Mouse (Mus musculus) liver, embryonic 16.5 days (tissue): ENCODE measurements around the gene Cplx3. TPM values are rescaled to one million over a fixed set of nuclear protein-coding genes. Genes with fewer than 3 reads are reported as not detected.

Source experiments
- ATAC-seq: fragments of 200-750 bp; cut with Nextera tagmentation; 2 replicates; pipeline ENCODE4 v1.8.0; 2017; ENCODE audit warnings: low read depth, mild to moderate bottlenecking, moderate number of reproducible peaks, moderate library complexity
- H3K27ac ChIP-seq: fragments of 300-500 bp; sonication (generic); 2 replicates; pipeline ENCODE4 v1.5.1; 2014; ENCODE audit warnings: mild to moderate bottlenecking, low read length
- H3K27me3 ChIP-seq: fragments of 300-500 bp; sonication (generic); 2 replicates; pipeline ENCODE4 v1.6.1; 2014; ENCODE audit warnings: low read depth, low read length, mixed read lengths; ENCODE audit not compliant: control insufficient read depth, insufficient read depth
- H3K36me3 ChIP-seq: fragments of 300-500 bp; sonication (generic); 2 replicates; pipeline ENCODE4 v1.6.1; 2014; ENCODE audit warnings: mild to moderate bottlenecking; ENCODE audit not compliant: control insufficient read depth, insufficient read depth
- H3K4me1 ChIP-seq: fragments of 300-500 bp; sonication (generic); 2 replicates; pipeline ENCODE4 v1.6.1; 2014; ENCODE audit warnings: low read depth, low read length, mixed read lengths; ENCODE audit not compliant: control insufficient read depth
- H3K4me2 ChIP-seq: fragments of 300-500 bp; sonication (generic); 2 replicates; pipeline ENCODE4 v1.6.1; 2014; ENCODE audit warnings: low read depth, low read length, mixed read lengths
- H3K4me3 ChIP-seq: fragments of 300-500 bp; sonication (generic); 2 replicates; pipeline ENCODE4 v1.5.1; 2014; ENCODE audit warnings: low read depth, mild to moderate bottlenecking, low read length
- H3K9ac ChIP-seq: fragments of 300-500 bp; sonication (generic); 2 replicates; pipeline ENCODE4 v1.6.1; 2014; ENCODE audit warnings: low read depth, low read length
- H3K9me3 ChIP-seq: fragments of 300-500 bp; sonication (generic); replicated peaks from 2 replicates; pipeline ENCODE4 v1.6.1; 2016; ENCODE audit warnings: low read length; ENCODE audit not compliant: control insufficient read depth
- WGBS: fragments of 180-500 bp; shearing (Covaris S2); extraction: QIAGEN DNeasy Blood & Tissue Kit; methylation state at CpG from one replicate; pipeline ENCODE4 v1.1.7; 2014; ENCODE audit not compliant: insufficient replicate concordance; 5-methylcytosine and 5-hydroxymethylcytosine counted together
- polyA plus RNA-seq: library from polyadenylated mRNA; unstranded; fragments of >200 nt; fragmentation: Nextera tagmentation; extraction: Ambion mirVana; gene quantifications from 2 replicates; pipeline ENCODE4 v1.2.1, GENCODE M21; 2015

The Cplx3 gene
- not detected in 2 replicates for polyA plus RNA-seq

DNA sequence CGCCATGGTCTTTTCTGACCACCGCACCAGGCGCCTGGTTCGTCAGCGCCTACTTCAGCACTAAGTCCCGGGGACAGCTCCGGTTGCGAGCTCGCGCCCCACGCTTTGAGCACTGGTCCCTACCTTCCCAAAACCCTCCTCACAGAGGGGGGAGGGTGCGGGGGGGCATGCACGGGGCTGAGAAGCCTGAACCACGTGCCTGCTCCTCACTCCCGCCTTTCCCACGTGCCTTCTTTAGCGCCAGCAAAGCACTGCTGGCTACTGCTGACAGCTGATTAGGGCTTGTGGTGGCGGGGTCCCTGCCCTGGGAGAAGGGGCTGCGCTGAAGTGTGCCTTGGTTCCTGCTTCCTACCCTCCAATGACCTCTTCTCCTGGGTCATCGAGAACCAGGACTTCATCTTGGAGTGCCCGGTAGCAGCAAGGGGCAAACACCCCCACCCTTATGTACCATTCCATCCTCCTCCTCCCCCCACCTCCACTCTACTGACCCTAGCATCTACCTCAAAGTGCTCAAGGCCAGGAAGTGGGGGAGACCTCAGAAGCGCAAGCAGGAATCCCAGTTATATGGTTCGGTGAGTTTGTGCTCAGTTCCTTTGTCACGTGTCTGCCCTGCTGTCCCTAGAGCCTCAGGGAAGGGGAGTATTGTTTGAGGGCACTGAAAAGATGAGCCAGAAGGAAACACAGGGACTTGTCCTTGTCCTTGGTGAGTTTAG lies at the start of gene Cplx3:
Gene Cplx3 (minus strand): TSS at position 143 of the 713 bp plus-strand sequence.
- no peak for ATAC-seq
- 9% methylated on average over 23 of the region's 24 CpGs for WGBS
- H3K27me3 ChIP-seq, result peaks cover 18% of the 10 kb centered on the region
- no peak within 1 kb of the TSS for H3K27ac ChIP-seq
- H3K9ac ChIP-seq, result no peak within 1 kb of the TSS
- H3K4me1 ChIP-seq, result no peaks in the 10 kb centered on the region
- H3K4me3 ChIP-seq, result no peak within 1 kb of the TSS
- H3K4me2 ChIP-seq, result no peak within 1 kb of the TSS
- no peaks in the 10 kb centered on the region for H3K36me3 ChIP-seq
- H3K9me3 ChIP-seq, result no peaks in the 10 kb centered on the region

DNA sequence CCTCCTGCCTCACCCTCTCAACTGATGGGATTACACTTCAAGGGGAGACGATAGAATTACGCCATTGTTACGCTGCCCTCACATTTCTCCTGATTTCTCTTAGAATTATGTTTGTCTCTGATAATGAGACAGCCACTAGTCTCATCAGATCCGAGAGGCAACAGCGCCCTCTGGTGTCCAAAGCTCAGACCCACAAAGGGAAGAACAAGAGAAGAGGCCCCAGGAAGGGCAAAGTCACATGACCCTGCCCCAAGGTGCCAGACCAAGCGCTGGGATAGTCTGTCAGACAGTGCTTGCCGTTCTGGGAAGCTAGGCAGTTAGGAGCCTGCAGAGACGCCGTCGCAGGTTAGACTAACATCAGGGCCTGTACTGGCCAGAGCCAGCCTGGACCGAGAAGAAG lies 49.7 kb upstream of the Cplx3 start:
- H3K4me3 ChIP-seq, result 0 out of 2 replicates have a peak overlapping the region, but pooled peaks have one; percentile 13
- WGBS, result 2% methylated on average over 11 of the region's 11 CpGs
- H3K36me3 ChIP-seq, result no peaks in the 10 kb centered on the region
- H3K27ac ChIP-seq, result no peak overlapping the region
- peak overlapping the region; percentile 58 for H3K4me2 ChIP-seq
- peak; percentile 53 for ATAC-seq
- no peaks in the 10 kb centered on the region; the same call in 1 of the 2 replicates for H3K27me3 ChIP-seq
- H3K4me1 ChIP-seq, result peaks cover 18% of the 10 kb centered on the region
- peak overlapping the region; percentile 21; the same call in 1 of the 2 replicates for H3K9ac ChIP-seq
- no peaks in the 10 kb centered on the region for H3K9me3 ChIP-seq

DNA sequence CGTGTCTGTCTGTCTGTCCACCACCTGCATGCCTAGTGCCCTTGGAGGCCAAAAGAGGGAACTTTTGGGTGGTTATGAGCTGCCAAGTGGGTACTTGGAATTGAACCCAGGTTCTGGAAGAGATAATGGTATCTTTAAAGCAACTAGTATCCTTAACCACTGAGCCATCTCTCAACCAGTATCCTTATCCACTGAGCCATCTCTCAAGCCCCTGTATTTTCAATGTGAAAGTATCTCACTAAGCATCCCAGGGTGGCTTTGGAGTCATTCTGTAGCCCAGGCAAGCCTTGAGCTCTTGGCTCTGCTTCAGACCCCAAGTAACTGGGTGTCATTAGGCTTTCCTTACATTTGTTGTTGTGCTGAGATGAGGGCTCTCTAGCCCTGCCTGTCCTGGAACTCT lies 48.9 kb upstream of the Cplx3 start:
- no peak overlapping the region for H3K4me3 ChIP-seq
- no peak overlapping the region for H3K9ac ChIP-seq
- H3K4me2 ChIP-seq, result no peak overlapping the region
- H3K9me3 ChIP-seq, result no peaks in the 10 kb centered on the region
- no peak overlapping the region for H3K27ac ChIP-seq
- H3K36me3 ChIP-seq, result no peaks in the 10 kb centered on the region
- WGBS, result 65% methylated on average over 1 of the region's 1 CpGs
- no peaks in the 10 kb centered on the region; the same call in 1 of the 2 replicates for H3K27me3 ChIP-seq
- H3K4me1 ChIP-seq, result peaks cover 10% of the 10 kb centered on the region
- ATAC-seq, result no peak

DNA sequence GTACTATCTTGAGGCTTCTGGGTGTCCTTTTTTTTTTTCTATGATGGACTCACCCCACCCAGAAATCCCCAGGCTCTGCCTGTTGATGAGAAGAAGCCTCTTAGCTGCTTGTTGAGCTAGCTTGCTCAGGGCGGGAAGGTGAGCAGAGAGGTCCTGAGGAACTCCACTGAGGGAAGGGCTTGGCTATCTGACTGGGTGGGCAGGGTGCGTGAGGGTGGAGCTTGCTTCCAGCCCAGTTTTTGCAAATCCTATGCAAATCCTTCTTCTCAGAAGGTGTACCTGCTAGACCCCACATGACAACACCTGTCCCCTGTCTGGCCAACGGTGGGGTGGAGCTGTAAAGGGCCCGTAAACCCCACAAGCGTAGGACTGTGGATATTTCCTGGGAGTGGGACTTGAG lies 47.2 kb upstream of the Cplx3 start, which contains the start of gene Csk:
Gene Csk (minus strand): TSS at position 349 of the 400 bp plus-strand sequence.
- no peaks in the 10 kb centered on the region for H3K36me3 ChIP-seq
- no peaks in the 10 kb centered on the region for H3K9me3 ChIP-seq
- 66% methylated on average over 5 of the region's 5 CpGs for WGBS
- H3K4me3 ChIP-seq, result no peak within 1 kb of the TSS
- no peaks in the 10 kb centered on the region; the same call in 1 of the 2 replicates for H3K27me3 ChIP-seq
- H3K4me2 ChIP-seq, result no peak within 1 kb of the TSS
- H3K9ac ChIP-seq, result no peak within 1 kb of the TSS
- peaks cover 9% of the 10 kb centered on the region for H3K4me1 ChIP-seq
- no peak within 1 kb of the TSS for H3K27ac ChIP-seq
- ATAC-seq, result no peak

DNA sequence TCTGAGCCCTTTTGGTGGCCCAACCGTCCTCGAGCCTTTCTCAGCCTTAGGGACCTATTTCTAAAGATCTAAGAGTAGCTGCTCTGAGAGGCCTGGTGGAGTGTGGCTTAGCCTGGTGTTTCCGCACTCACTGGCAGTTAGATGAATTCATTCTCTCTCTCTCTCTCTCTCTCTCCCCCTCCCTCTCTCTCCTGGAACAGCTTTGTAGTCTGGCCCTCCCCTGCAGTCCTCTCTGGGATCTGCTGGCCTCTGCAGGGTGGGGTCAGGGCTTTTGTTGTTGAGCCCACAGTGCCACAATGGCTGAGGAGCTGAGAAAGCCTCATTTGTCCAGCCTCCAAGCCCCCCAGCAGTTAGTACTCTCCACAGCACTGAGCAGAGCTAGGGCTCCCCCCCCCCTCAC lies 46.8 kb upstream of the Cplx3 start:
- H3K27ac ChIP-seq, result no peak overlapping the region
- ATAC-seq, result no peak
- 49% methylated on average over 3 of the region's 3 CpGs for WGBS
- H3K4me1 ChIP-seq, result peaks cover 9% of the 10 kb centered on the region
- H3K9me3 ChIP-seq, result no peaks in the 10 kb centered on the region
- H3K9ac ChIP-seq, result no peak overlapping the region
- H3K27me3 ChIP-seq, result no peaks in the 10 kb centered on the region; the same call in 1 of the 2 replicates
- no peak overlapping the region for H3K4me3 ChIP-seq
- no peak overlapping the region for H3K4me2 ChIP-seq
- H3K36me3 ChIP-seq, result no peaks in the 10 kb centered on the region

DNA sequence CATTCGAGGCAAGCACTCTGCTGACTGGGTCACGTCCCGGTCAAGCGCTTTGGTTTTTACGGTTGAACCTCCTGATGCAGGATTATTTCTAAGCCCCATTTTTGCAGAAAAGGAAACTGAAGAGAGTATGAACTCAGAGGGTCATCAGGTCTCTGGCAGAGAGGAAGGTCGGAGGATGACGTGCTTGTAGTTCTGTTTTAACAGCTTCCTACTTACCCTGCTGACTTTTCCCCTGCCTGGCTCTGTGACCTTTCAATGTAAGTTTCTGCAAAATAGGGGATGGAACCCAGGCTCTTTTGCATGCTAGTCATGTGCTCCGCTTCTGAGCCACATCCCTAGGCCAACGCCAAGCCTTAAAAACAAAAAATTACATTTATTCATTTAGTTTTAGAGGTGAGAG lies 46.3 kb upstream of the Cplx3 start:
- WGBS, result 61% methylated on average over 9 of the region's 9 CpGs
- no peak overlapping the region for H3K4me2 ChIP-seq
- no peak overlapping the region for H3K9ac ChIP-seq
- H3K27me3 ChIP-seq, result no peaks in the 10 kb centered on the region; the same call in 1 of the 2 replicates
- no peaks in the 10 kb centered on the region for H3K36me3 ChIP-seq
- peaks cover 11% of the 10 kb centered on the region for H3K4me1 ChIP-seq
- H3K27ac ChIP-seq, result no peak overlapping the region
- ATAC-seq, result no peak
- no peak overlapping the region for H3K4me3 ChIP-seq
- no peaks in the 10 kb centered on the region for H3K9me3 ChIP-seq

DNA sequence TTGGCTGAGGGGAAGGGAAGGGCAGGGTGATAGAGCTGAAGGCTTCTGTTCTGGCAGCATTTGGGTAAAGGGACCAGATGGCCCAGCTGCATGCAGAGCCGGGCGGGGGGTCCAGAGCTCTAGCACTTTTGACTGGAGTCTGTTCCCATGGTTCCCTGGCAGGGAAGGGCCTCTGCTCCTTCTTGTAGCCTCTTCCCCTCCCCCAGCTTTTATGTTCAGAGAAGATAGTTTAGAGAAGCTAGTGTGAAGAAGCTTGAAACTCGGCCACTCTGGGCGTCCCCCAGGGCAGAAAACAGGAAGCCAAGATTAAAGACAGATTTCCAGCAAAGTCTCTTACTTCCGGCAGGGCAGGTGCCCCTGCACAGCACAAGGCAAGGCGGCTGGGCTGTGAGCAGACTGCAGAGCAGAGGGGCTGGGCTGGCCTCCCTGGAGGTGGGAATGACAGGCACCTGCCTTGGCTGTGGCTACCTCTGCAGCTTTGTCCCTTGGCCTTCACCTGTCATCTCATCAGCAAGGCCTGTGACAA lies 44.8 kb upstream of the Cplx3 start:
- no peaks in the 10 kb centered on the region for H3K36me3 ChIP-seq
- no peak overlapping the region for H3K4me3 ChIP-seq
- H3K4me1 ChIP-seq, result peaks cover 21% of the 10 kb centered on the region
- H3K27me3 ChIP-seq, result no peaks in the 10 kb centered on the region
- 13% methylated on average over 6 of the region's 6 CpGs for WGBS
- H3K9me3 ChIP-seq, result no peaks in the 10 kb centered on the region
- no peak overlapping the region for H3K9ac ChIP-seq
- ATAC-seq, result no peak
- H3K4me2 ChIP-seq, result no peak overlapping the region
- peak overlapping the region; percentile 72 for H3K27ac ChIP-seq

DNA sequence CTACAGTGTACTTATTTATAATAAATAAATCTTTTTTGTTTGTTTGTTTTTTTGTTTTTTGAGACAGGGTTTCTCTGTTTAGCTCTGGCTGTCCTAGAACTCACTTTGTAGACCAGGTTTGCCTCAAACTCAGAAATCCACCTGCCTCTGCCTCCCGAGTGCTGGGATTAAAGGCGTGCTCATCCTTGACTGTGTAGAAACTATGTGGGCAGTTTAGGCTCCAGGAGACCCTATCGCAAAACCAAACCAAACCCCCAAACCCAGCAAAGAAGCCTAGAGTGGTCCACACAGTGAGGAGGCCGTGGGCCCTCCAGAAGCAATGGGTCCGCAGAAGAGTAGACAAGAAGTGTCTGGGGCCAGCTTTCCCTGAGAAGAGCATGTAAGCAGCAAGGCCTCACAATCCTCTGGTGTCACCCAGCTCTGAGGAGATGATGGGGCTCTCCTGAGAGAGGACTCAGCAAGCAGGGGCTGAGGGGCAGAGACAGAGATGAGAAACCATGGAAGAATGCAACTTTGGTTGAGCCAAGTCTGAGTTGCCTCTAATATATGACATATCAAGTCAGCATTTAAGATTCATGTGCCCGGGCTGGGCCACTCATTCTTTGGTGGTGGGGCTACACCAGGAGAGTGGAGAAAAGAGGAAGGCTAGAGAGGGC lies 44.2 kb upstream of the Cplx3 start:
- no peak overlapping the region for H3K4me2 ChIP-seq
- H3K9ac ChIP-seq, result no peak overlapping the region
- 64% methylated on average over 6 of the region's 6 CpGs for WGBS
- no peak overlapping the region for H3K4me3 ChIP-seq
- no peaks in the 10 kb centered on the region for H3K36me3 ChIP-seq
- no peak for ATAC-seq
- H3K9me3 ChIP-seq, result no peaks in the 10 kb centered on the region
- H3K4me1 ChIP-seq, result peaks cover 23% of the 10 kb centered on the region
- H3K27me3 ChIP-seq, result no peaks in the 10 kb centered on the region
- H3K27ac ChIP-seq, result peak overlapping the region; percentile 72
